Mouse (Mus musculus) erythroid progenitor cell, adult 5-6 weeks (primary cell): ENCODE results near the gene Magi2. TPM values are rescaled to one million over a fixed set of nuclear protein-coding genes. Genes with fewer than 3 reads are reported as not detected.
"Not testable (repeated sequence)": the region's sequence is repeated elsewhere in the genome, so short reads cannot be mapped to it uniquely, and the experiment has no call there.

Source experiments
- ATAC-seq: replicated peaks from 2 replicates; pipeline ENCODE4 v1.8.0; 2016; ENCODE audit warnings: moderate number of reproducible peaks, mild to moderate bottlenecking, moderate TSS enrichment, inconsistent platforms; ENCODE audit not compliant: poor library complexity, low FRiP score, severe bottlenecking
- total RNA-seq, 2 experiments: library from RNA; stranded (forward) in 1 of 2; stranded (reverse) in 1 of 2; fragments of 150-400 nt in 1 of 2; fragments of 186-747, 209-891 nt in 1 of 2; gene quantifications; 2 replicates each; pipeline versions ENCODE4 v1.2.3 to v1.2.4; 2015 to 2017; ENCODE audit warnings: low replicate concordance in 2 of 2

The Magi2 gene
- total RNA-seq, 2 experiments from 2014 or later: not detected

GRCm38 (mm10) chr5:20446471-20447174 is 1219.8 kb downstream of the Magi2 start:
- no peak for ATAC-seq

- ATAC-seq: no peak
Observed at GRCm38 (mm10) chr5:20456106-20456505, 1229.3 kb downstream of the Magi2 start.

DNA sequence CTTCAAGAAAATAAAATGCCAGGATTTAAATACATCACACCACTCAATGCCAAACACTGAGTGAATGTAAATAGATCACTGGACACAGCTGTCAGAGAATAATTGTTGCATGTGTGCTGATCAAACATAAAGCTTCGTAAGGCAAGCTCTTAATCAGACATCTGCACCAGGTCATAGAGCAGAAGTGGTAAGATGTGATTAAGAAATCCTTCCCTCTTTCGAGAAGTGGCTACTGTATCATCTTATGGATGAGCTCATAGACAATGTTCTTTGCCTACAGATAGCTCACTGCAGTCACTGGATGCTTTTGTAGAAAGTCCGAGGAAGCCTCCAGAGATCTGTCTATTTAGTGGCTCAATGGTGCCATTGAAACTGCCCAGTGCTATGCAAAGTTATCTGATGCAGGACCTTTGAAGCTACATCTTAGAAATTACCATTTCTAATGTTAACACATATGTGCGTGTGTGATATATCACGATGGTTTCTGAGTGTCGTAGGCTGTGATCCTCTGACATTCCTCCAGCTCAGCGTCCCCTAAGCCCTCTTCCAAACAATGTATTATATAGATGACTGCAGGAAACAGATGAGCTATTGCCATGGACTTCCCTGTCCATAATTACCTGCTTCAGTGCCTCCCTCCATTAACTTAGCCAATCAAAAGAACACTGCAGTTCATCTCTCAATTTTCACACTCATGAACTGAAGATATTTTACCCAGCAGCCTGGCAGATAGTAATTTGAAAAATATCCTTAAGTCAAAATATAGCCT is 1231.1 kb downstream of the Magi2 start:
- no peak for ATAC-seq

GRCm38 (mm10) chr5:20461709-20462108 is 1234.9 kb downstream of the Magi2 start:
- no peak for ATAC-seq

DNA sequence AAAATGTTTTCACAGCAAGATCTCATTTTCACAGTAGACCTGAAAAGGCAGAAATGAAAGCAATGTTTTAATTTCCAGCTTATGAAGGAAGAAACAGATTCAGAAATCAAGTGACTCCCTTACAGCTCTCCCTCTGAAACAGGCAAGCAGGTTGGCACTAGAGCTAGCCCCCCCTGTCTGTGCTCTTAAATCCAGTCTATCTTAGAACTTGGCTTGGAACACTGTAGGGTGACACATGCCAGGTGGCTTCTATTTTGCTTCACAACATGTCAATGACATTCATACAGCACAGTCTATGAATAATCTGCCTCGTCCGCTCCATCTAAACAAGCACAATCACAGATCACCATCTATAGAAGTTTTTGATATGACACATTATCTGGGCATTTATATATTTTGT is 1235.5 kb downstream of the Magi2 start:
- ATAC-seq: no peak

- no peak for ATAC-seq
Observed at GRCm38 (mm10) chr5:20469721-20470120, 1242.9 kb downstream of the Magi2 start.

GRCm38 (mm10) chr5:20470466-20470865 is 1243.6 kb downstream of the Magi2 start:
- ATAC-seq: no peak

DNA sequence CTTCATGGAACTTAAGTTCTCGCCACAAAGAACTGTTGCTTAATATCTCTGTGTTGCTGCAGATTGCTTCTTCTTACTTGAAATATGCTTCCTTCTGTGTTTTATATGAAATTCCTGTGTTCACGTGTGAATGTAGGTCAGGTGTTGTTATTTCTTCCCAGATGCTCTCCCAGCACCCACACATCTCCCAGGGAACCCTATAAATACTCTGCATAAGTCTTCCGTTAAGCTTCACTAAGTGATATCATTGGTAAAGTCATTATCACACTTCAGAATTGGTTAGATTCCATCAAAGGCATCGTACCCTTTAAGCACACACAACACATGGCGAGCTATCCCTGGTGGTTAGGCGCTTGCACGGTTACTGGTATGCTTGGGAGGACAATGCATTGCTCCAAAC is 1257.7 kb downstream of the Magi2 start:
- no peak for ATAC-seq

- ATAC-seq: no peak
Observed at GRCm38 (mm10) chr5:20491911-20492310, 1265.1 kb downstream of the Magi2 start.

- ATAC-seq: no peak
Observed at GRCm38 (mm10) chr5:20492679-20493078, 1265.8 kb downstream of the Magi2 start.

- ATAC-seq: no peak
Observed at GRCm38 (mm10) chr5:20494010-20494409, 1267.2 kb downstream of the Magi2 start.

DNA sequence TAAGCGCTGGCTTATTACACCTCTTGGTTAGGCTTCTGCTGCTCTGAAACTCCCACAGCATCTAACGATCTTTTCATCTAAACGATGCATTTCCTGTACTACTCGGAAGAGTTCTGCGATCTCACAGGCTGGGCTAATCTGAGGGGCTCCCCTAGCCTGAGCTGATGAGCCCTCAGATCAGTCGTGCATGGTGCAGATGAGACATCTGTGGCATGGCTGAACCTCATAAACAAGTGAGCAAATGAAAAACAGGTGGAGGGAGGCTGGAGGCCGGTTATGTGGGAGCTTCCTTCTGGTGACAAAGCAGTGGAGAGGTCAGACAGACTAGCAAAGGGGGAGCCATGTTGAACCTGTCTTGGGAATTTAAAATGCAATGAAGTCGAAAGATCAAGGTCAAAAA is 1270.1 kb downstream of the Magi2 start:
- no peak for ATAC-seq

DNA sequence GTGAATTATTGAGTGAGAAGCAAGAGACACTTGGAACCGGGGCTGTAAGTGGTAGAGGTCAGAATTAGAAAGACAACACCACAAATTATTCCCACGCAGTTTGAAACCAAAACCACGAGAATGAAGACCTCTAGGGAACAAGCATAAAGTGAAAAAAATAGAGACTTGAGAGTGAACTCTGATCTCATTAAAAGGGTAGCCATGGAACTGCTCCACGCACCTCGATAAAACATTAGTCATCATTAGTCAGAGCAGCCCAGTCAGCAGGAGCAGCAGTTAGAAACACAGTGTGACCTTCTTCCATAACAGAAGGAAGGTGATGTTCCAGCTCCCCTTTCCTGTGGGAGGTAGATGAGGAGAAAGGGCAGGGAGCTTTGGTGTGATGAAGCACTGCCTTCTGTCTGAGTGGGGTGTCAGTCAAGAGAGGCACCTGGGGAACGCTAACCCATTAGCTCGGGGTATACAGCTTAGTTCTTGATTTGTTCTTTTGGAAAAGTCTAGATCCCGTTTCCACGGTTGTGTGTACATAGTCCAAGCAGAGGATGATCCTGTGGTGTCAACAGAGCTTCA is 1272.3 kb downstream of the Magi2 start:
- no peak for ATAC-seq

GRCm38 (mm10) chr5:20508609-20509008 is 1281.8 kb downstream of the Magi2 start:
- ATAC-seq: no peak

DNA sequence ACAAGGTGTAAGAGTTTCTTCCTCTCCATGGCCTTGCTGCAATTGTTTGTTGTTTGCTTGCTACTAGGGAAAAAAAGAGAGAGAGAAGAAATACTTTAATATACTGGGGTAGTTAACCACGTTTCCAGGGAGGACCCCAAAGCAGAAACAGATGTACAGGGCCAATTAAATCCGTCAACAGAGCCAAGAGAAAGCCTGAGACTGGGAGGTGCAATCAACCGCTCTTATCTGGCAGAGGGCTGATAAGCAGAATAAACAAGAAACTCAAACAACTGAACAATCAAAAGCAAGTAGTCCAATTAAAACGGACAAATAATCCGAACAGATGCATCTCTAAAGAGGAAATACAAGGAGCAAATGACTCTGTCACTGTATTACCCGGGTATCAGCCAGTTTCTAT is 1282.8 kb downstream of the Magi2 start:
- no peak for ATAC-seq

DNA sequence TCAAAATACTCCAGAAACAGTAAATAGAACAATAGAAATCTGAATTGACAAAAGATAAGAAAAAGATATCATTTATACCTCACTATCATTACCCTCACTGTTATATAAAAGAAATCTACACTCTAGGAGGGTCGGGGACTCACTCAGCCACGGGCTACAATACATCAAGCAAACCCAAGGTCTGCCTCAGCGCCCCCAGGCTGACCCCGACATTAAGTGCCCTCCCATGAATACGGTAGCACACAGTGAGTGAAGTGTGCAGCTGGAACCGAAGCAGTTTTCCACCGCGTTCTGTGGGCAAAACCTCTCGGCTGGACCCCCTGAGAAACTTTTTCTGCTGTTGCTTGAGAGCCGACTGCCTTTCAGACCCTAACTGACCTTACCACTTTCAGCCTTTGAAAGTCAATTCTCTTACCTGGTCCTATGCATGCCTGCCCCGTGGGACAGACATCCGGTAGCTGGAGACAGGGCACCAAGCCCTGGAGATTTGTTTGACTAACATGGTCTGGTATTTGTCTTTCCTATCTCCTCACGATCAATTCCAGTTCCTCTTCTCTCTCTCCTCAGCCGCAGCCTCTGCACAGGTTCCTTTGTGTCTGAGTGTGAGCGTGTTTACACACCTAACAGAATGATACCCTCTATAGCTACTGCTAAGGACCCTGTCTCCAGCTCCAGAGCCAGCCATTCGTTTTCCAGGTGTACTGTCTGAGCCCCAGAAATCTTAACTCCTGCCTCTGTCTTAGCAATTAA is 1285.7 kb downstream of the Magi2 start:
- no peak for ATAC-seq

GRCm38 (mm10) chr5:20521639-20522038 is 1294.8 kb downstream of the Magi2 start:
- no peak for ATAC-seq

GRCm38 (mm10) chr5:20522047-20522446 is 1295.2 kb downstream of the Magi2 start:
- no peak for ATAC-seq

DNA sequence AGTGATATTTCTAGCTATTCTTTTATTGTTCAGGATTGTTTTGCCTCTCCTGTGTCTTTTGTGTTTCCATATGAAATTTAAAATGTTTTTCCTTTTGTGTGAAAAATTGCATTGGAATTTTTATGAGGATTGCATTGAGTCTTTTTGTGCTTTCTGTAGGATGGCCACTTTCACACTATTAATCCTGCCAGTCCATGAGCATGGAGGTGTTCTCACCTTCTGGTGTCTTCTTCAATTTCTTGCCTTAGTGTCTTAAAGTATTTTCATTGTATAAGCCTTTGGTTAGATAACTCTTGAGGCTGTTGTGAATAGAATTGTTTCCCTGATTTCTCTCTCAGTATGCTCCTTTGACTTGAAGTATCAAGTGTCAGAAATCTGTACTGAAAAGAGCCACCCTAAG is 1296.9 kb downstream of the Magi2 start:
- no peak for ATAC-seq

DNA sequence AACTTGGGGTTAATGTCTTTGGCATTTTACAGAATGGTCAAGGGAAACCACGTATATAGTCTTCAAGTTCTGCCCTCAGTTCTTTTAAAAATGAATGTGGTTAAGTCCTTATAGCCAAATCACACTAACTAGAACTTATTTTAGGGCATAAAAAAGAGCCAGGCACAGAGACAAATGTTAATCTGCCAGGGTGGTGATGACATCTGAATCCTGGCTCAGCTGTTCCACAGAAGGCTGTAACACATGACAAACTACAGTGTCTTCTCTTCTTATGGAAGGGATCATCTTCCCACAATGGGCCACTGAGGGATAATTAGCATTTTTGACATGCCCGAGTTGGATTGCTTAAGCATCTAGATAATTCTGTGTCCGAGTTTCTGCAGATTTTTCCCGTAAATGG is 1299.8 kb downstream of the Magi2 start:
- ATAC-seq: not testable (repeated sequence)
